Mouse (Mus musculus) stomach, embryonic 14.5 days (tissue): ENCODE measurements around the gene Klhdc10. TPM values are rescaled to one million over a fixed set of nuclear protein-coding genes. Genes with fewer than 3 reads are reported as not detected.

Source experiments
- ATAC-seq: fragments of 200-750 bp; cut with Nextera tagmentation; 2 replicates; pipeline ENCODE4 v1.8.0; 2017; ENCODE audit warnings: low read depth, moderate TSS enrichment; ENCODE audit not compliant: insufficient number of reproducible peaks, insufficient read depth, low FRiP score
- H3K27ac ChIP-seq: fragments of 300-500 bp; sonication (generic); 2 replicates; pipeline ENCODE4 v1.5.1; 2014; ENCODE audit warnings: mild to moderate bottlenecking, low read length, moderate library complexity, mixed read lengths
- H3K27me3 ChIP-seq: fragments of 300-500 bp; sonication (generic); 2 replicates; pipeline ENCODE4 v1.6.1; 2014; ENCODE audit warnings: low read length, control low read depth, mixed read lengths; ENCODE audit not compliant: control insufficient read depth, insufficient read depth
- H3K36me3 ChIP-seq: fragments of 300-500 bp; sonication (generic); 2 replicates; pipeline ENCODE4 v1.6.1; 2014; ENCODE audit warnings: mild to moderate bottlenecking, control low read depth, low read length, moderate library complexity, mixed read lengths; ENCODE audit not compliant: control insufficient read depth, insufficient read depth
- H3K4me1 ChIP-seq: fragments of 300-500 bp; sonication (generic); 2 replicates; pipeline ENCODE4 v1.6.1; 2014; ENCODE audit warnings: low read length, control low read depth, mixed read lengths; ENCODE audit not compliant: control insufficient read depth, insufficient read depth
- H3K4me2 ChIP-seq: fragments of 300-500 bp; sonication (generic); replicated peaks from 2 replicates; pipeline ENCODE4 v1.6.1; 2014; ENCODE audit warnings: low read depth, low read length, control low read depth
- H3K4me3 ChIP-seq: fragments of 300-500 bp; sonication (generic); 2 replicates; pipeline ENCODE4 v1.5.1; 2014; ENCODE audit warnings: low read depth, low read length, control low read depth
- H3K9ac ChIP-seq: fragments of 300-500 bp; sonication (generic); replicated peaks from 2 replicates; pipeline ENCODE4 v1.6.1; 2014; ENCODE audit warnings: low read depth, mild to moderate bottlenecking, control low read depth, low read length, moderate library complexity, mixed read lengths
- H3K9me3 ChIP-seq: fragments of 300-500 bp; sonication (generic); 2 replicates; pipeline ENCODE4 v1.6.1; 2016; ENCODE audit warnings: low read depth, low read length, control low read depth; ENCODE audit not compliant: control insufficient read depth
- WGBS: fragments of 180-500 bp; shearing (Covaris S2); extraction: QIAGEN DNeasy Blood & Tissue Kit; methylation state at CpG from one replicate; pipeline ENCODE4 v1.1.7; 2014; 5-methylcytosine and 5-hydroxymethylcytosine counted together
- polyA plus RNA-seq: library from polyadenylated mRNA; unstranded; fragments of >200 nt; fragmentation: Nextera tagmentation; extraction: Ambion mirVana; gene quantifications from 2 replicates; pipeline ENCODE4 v1.2.1, GENCODE M21; 2014

The Klhdc10 gene
- polyA plus RNA-seq, 1 experiment from 2014 or later = 24.8 TPM

GRCm38 (mm10) chr6:30456991-30457390 is 55.3 kb downstream of the Klhdc10 start:
- no peak overlapping the region for H3K9ac ChIP-seq
- peaks cover 12% of the 10 kb centered on the region for H3K4me1 ChIP-seq
- no peaks in the 10 kb centered on the region for H3K27me3 ChIP-seq
- no peaks in the 10 kb centered on the region for H3K9me3 ChIP-seq
- 96% methylated on average over 7 of the region's 7 CpGs for WGBS
- no peak overlapping the region for H3K27ac ChIP-seq
- H3K36me3 ChIP-seq = peaks cover 8% of the 10 kb centered on the region; the same call in 1 of the 2 replicates
- no peak overlapping the region for H3K4me2 ChIP-seq
- no peak for ATAC-seq
- no peak overlapping the region for H3K4me3 ChIP-seq

DNA sequence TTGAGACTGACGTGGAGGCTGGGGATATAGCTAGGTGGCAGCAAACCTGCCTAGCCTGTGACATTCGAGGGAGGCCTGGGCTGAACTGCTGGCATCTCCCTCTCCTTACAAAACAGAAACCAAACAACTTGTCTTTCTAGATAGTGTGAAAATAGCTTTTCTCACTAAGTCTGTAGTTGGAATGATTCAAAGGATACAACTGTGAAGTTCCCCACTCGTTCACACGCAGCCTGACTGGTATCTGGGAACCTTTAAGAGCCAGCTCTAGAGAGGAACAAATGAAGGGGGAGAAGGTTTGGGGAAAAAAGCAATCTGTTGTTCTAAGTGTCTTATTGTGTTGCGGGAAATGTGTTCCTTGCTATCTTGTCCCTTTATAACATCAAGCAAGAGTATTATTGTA is 57.0 kb downstream of the Klhdc10 start:
- no peaks in the 10 kb centered on the region for H3K9me3 ChIP-seq
- no peak overlapping the region for H3K27ac ChIP-seq
- H3K27me3 ChIP-seq = no peaks in the 10 kb centered on the region
- ATAC-seq = no peak
- no peak overlapping the region for H3K9ac ChIP-seq
- no peak overlapping the region for H3K4me2 ChIP-seq
- WGBS = 87% methylated on average over 5 of the region's 5 CpGs
- H3K4me1 ChIP-seq = peaks cover 18% of the 10 kb centered on the region
- H3K4me3 ChIP-seq = no peak overlapping the region
- H3K36me3 ChIP-seq = peaks cover 3% of the 10 kb centered on the region; the same call in 1 of the 2 replicates

- H3K4me2 ChIP-seq = peak overlapping the region; percentile 65
- WGBS = 74% methylated on average over 16 of the region's 16 CpGs
- peak overlapping the region; percentile 92 for H3K27ac ChIP-seq
- no peak for ATAC-seq
- H3K4me3 ChIP-seq = peak overlapping the region; percentile 44
- peaks cover 3% of the 10 kb centered on the region; the same call in 1 of the 2 replicates for H3K36me3 ChIP-seq
- peaks cover 18% of the 10 kb centered on the region for H3K4me1 ChIP-seq
- no peaks in the 10 kb centered on the region for H3K27me3 ChIP-seq
- no peaks in the 10 kb centered on the region for H3K9me3 ChIP-seq
- H3K9ac ChIP-seq = 0 out of 2 replicates have a peak overlapping the region, but pooled peaks have one; percentile 41
These were observed 57.5 kb downstream of the Klhdc10 start for GRCm38 (mm10) chr6:30459056-30459747.

GRCm38 (mm10) chr6:30459811-30460749 is 58.4 kb downstream of the Klhdc10 start:
- H3K9ac ChIP-seq = peak overlapping the region; percentile 41; the same call in 1 of the 2 replicates
- H3K4me3 ChIP-seq = peak overlapping the region; percentile 44
- no peaks in the 10 kb centered on the region for H3K9me3 ChIP-seq
- peaks cover 18% of the 10 kb centered on the region for H3K4me1 ChIP-seq
- ATAC-seq = peak; percentile 19
- H3K36me3 ChIP-seq = no peaks in the 10 kb centered on the region
- WGBS = 6% methylated on average over 40 of the region's 40 CpGs
- H3K27me3 ChIP-seq = no peaks in the 10 kb centered on the region
- H3K27ac ChIP-seq = peak overlapping the region; percentile 92
- peak overlapping the region; percentile 65 for H3K4me2 ChIP-seq

DNA sequence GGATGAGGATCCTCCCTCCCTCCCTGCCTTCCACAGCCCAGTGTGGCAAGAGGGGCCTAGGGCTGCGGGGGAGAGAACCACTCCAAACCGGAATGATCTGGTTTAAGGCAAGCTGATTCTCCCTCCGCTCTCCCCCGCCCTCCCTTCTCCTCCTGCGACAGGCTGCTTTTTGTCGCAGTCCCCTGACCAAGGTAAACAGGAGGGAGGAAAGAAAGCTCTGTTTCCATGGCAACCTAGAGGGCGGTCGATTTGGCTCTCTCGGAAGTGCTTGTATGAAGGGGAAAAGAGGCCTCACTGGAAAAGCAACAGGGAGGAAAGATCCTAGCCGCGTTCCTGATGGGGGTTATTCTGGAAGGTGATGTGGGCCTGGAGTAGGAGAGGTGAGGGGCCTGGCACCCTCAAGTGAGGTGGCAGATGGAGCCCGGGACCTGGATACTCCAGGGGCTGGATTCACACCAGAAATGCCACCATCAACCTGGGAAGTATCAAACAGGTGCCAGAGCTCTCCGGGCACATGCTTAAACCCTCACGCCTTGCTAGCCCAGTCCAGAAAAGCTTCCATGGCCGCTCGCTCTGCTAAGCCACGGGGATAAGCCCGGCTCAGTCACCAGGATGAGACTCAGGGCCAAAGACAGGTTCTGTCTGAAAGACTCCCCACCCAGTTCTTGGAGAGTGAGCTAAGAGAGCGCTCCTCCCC is 59.2 kb downstream of the Klhdc10 start:
- H3K36me3 ChIP-seq = no peaks in the 10 kb centered on the region
- H3K4me3 ChIP-seq = 0 out of 2 replicates have a peak overlapping the region, but pooled peaks have one; percentile 4
- H3K9me3 ChIP-seq = no peaks in the 10 kb centered on the region
- peak; percentile 87 for ATAC-seq
- H3K4me2 ChIP-seq = peak overlapping the region; percentile 65
- H3K27me3 ChIP-seq = no peaks in the 10 kb centered on the region
- peaks cover 18% of the 10 kb centered on the region for H3K4me1 ChIP-seq
- H3K27ac ChIP-seq = peak overlapping the region; percentile 92
- no peak overlapping the region for H3K9ac ChIP-seq
- WGBS = 11% methylated on average over 17 of the region's 19 CpGs

DNA sequence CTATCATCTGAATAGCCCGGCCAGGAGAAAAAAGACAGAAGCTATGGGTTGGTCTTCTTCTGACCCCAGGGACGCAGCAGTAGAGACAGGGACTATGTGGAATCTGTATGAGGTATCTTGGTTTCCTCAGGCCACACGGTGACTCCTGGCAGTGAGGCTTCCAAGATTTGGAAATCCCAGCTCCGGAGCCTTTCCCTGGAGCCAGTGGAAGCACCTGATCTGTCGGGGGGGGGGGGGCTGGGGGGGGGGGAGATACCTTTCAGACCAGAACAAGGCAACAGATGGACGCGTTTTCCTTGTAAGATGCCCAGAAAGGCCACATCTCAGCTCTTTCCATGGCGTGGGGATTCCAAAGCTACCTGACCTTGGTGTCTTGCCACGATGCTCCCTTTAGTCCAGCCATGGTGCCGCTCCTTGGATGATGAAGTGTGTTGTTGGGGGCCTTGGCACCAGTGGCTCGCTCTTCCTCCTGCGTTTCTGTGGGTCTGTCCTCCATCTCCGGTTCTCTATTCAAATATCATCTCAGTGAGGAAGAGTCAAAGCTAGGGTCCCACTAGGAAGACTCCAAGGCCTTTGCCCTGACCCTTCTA is 60.2 kb downstream of the Klhdc10 start:
- WGBS = 80% methylated on average over 13 of the region's 13 CpGs
- Histone ChIP-seq H3K9me3 (no peaks in the 10 kb centered on the region), H3K27me3 (no peaks in the 10 kb centered on the region), H3K4me2 (no peak overlapping the region), H3K9ac (no peak overlapping the region), H3K36me3 (no peaks in the 10 kb centered on the region), H3K4me1 (peaks cover 18% of the 10 kb centered on the region), H3K4me3 (no peak overlapping the region), H3K27ac (no peak overlapping the region)
- no peak for ATAC-seq

GRCm38 (mm10) chr6:30462822-30463221 is 61.2 kb downstream of the Klhdc10 start:
- Histone ChIP-seq H3K27me3 (no peaks in the 10 kb centered on the region), H3K9me3 (no peaks in the 10 kb centered on the region), H3K4me3 (no peak overlapping the region), H3K36me3 (no peaks in the 10 kb centered on the region), H3K4me2 (no peak overlapping the region), H3K9ac (no peak overlapping the region), H3K4me1 (peaks cover 18% of the 10 kb centered on the region), H3K27ac (peak overlapping the region; percentile 30; the same call in 1 of the 2 replicates)
- 22% methylated on average over 7 of the region's 7 CpGs for WGBS
- no peak for ATAC-seq

DNA sequence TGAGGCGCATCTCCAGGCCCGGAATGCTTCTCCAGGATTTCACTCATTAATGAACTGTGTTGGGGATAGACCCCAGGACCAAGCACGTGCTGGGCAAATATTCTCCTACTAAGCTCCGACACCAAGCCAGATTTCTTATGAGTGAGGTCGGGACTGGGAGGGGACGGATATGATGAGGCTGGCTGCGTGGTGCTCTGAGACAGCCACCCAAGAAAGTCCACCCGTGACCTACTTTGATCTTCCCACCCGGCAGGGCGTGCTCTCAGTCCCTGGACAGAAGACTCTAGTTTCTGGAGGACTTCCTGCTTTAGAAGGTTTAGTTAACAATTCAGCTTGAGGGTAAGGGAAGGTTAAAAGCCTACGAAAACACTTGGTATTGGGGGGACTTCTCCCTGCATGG is 63.9 kb downstream of the Klhdc10 start:
- no peak overlapping the region for H3K4me2 ChIP-seq
- no peak overlapping the region for H3K4me3 ChIP-seq
- peaks cover 15% of the 10 kb centered on the region for H3K4me1 ChIP-seq
- no peak for ATAC-seq
- 82% methylated on average over 11 of the region's 11 CpGs for WGBS
- H3K36me3 ChIP-seq = no peaks in the 10 kb centered on the region
- H3K27ac ChIP-seq = no peak overlapping the region
- H3K9me3 ChIP-seq = no peaks in the 10 kb centered on the region
- H3K9ac ChIP-seq = no peak overlapping the region
- H3K27me3 ChIP-seq = no peaks in the 10 kb centered on the region
